Mouse (Mus musculus) urinary bladder, postnatal 14 days (tissue): ENCODE data around the gene Pcnx.
A peak's percentile ranks its signal among the peaks of the same experiment; 100 is the strongest.

Experiments used
- DNase-seq: peaks from one replicate; pipeline ENCODE4 v3.0.0; 2021; ENCODE audit warnings: low spot score

Gene Pcnx

GRCm38 (mm10) chr12:81855031-81855430 lies 4.8 kb upstream of the Pcnx start:
- DNase-seq = no peak

GRCm38 (mm10) chr12:81856696-81857095 lies 3.1 kb upstream of the Pcnx start:
- DNase-seq = no peak

- no peak for DNase-seq
Measured at GRCm38 (mm10) chr12:81857251-81857650, 2.6 kb upstream of the Pcnx start.

DNA sequence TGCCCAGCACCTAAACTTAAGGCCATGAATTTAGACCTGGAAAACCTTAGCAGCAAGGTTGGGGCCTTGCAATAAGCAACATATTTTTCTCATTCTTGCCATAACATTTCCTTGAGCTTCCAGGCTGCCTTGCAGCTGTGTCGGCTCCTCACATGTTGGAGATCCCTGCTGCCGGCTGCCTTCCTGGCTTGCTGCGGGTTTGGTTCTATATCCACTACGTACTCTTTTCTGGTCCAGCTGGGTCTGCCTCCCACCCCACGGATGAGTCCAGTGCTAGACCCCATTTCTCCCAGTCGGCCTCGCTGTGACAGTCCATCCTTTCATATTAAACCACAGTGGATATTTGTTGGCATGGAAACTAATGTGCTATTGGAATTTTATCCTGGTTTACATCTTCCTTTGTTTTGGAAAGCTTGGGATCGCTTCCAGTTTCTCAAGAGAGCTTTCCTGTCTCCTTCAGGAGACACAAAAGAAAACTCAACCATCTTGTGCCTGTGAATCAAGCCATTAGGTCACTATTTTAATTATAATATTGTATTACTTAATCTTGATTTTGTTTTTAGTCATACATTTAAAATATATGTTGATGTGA lies 1.7 kb upstream of the Pcnx start:
- DNase-seq = no peak

DNA sequence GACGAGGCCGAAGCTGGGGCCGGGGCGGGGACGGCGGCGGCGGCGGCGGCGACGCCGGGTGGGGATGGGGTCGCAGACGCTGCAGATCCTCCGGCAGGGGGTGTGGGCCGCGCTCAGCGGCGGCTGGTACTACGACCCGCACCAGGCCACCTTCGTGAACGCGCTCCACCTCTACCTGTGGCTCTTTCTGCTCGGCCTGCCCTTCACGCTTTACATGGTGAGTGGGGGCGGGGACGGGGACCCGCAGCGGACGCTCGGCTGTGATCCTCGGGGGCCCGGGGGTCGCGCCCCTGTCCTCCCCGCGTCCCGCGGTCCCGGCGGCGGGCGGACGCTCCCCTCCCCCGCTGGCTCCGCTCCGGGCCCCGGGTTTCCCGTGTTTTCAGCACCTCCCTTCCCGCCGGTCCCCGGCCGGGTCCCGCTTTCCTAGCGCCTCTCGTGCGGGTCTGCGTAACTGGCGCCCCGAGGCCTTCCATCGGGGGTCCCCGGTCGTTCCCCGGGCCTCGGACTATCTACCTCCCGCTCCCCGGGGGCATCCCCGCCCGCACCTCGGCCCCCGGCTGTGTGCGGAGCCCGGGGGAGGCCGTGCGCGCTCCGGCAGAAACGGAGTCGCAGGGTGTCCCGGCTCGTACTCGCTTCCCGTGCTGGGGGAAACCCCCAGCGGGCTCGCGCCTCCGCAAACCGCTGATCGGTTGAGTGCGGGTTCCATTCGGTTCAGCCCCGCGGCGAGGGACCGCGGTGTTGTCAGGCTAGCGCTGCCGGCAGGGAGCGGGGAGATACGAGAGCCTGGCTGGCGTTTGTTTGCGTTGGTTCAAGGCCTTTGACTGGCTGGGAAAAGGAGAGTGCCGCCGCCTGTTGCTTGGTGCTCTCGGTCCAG lies 722 bp downstream of the Pcnx start:
- DNase-seq = peak; percentile 51

GRCm38 (mm10) chr12:81861199-81862085 lies 1.6 kb downstream of the Pcnx start:
- no peak for DNase-seq

DNA sequence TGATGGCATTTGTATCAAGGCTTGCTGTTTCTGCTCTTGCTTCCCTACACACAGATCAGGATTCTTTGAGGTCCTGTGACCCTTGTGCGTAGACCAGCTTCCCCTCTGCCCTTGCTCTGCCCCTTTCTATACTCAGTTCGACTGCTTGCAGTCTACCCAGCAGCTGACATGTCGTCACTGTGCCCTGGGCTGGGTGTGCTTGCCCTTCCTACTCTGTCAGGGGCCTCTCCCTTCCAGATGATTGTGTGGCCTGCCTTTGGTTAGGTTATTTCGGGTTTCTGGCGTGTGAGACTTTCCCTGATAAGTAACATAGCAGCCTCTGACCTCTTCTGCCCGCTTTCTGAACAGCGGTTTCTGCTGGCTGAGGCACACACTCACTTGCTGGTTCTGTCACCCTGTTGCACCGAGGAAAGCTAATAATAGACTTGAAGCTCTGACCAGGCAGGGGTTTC lies 2.6 kb downstream of the Pcnx start:
- DNase-seq = no peak

DNA sequence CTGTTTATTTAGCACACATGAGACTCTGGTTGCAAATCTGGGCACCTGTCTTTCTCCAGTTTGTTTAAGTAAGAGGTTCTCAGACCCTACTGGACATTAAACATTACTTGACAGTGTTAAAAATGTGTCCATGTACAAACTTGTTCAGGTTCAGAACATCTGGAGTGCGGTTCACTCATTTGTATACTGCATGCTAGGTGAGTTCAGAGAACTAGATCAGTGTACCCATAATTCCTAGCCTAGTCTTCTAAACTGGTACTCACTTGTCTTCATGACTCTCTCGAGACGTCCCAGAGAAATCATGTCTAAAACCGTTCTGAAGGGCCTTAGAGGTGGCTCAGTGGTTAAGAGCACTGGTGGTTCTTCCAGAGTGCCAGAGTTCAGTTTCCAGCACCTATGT lies 4.1 kb downstream of the Pcnx start:
- DNase-seq = no peak

GRCm38 (mm10) chr12:81865183-81865582 lies 5.4 kb downstream of the Pcnx start:
- DNase-seq = no peak

DNA sequence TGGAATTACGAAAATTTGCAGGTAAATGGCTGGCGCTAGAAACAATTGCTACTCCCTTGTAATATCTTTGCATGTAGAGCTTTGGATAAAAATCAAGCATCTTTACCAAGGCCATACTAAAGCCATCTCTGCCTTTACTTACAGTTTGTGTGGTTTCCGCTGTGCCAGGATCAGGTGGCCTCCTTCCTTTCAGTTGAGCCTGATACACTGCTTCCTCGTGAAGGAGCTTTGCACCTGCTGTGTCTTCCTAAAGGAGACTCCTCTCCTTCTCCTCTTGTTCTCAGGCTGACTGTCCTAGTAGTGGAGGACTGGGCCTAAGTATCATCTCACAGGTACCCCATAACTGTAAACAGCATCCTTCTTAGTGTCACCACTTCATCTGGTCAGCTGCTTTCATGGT lies 7.5 kb downstream of the Pcnx start:
- no peak for DNase-seq

GRCm38 (mm10) chr12:81869205-81869940 lies 9.6 kb downstream of the Pcnx start:
- no peak for DNase-seq

DNA sequence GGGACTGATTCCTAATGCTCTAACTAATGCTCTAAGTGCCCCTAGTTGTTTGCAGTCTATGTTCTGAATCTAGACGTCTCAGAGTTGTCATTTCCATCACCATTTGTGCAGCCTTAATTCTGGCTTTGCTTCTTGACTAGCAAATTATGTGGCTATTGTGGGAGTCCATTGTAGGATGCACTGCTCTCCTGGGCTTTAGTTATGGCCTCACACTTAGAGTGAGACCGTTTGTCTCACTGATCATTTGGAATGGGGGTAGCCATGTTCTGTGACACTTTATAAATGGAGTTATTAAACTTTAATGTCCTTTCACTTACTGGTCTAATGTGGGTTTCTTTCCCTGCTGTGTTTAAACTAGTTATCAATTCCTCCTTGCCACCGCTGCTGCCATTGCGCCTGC lies 13.5 kb downstream of the Pcnx start:
- DNase-seq = no peak

GRCm38 (mm10) chr12:81880161-81880560 lies 20.3 kb downstream of the Pcnx start:
- DNase-seq = no peak

GRCm38 (mm10) chr12:81883255-81884106 lies 23.7 kb downstream of the Pcnx start:
- DNase-seq = no peak

DNA sequence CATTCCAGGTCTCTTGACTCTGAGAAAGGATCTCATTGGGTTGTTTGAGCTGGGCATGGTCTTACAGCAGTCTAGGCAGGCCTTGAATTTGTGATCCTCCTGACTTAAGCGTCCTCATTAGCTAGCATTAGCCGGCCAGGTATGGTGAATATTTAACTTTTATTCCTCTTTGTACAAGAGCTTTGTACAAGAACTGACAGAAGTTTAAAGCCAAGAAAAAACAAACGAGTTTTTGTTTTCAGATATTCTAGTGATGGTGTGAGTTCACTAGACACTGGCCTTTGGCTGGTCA lies 24.2 kb downstream of the Pcnx start:
- no peak for DNase-seq

GRCm38 (mm10) chr12:81884983-81885382 lies 25.2 kb downstream of the Pcnx start:
- DNase-seq = no peak

DNA sequence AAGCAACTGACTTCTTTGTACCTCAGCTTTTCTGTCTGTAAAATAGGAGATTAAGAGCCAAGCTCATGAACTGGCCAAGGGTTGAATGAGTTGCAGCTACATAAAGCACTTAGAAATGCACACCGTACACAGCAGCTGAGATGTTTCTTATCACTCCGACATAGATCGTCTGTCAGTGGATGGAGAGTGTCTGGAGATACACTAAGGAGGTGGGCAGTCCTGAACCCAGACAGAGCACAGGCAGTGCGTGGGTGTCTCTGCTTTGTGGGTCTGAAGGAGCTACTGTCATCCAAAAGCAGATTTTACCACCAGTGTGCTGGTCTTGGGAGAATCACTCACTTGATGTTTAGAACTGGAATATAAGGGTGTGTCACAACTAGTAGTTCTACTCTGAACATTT lies 26.2 kb downstream of the Pcnx start:
- no peak for DNase-seq

- no peak for DNase-seq
Measured at GRCm38 (mm10) chr12:81888954-81889353, 29.1 kb downstream of the Pcnx start.

GRCm38 (mm10) chr12:81891946-81892345 lies 32.1 kb downstream of the Pcnx start:
- DNase-seq = no peak

GRCm38 (mm10) chr12:81894311-81894710 lies 34.5 kb downstream of the Pcnx start:
- DNase-seq = no peak

DNA sequence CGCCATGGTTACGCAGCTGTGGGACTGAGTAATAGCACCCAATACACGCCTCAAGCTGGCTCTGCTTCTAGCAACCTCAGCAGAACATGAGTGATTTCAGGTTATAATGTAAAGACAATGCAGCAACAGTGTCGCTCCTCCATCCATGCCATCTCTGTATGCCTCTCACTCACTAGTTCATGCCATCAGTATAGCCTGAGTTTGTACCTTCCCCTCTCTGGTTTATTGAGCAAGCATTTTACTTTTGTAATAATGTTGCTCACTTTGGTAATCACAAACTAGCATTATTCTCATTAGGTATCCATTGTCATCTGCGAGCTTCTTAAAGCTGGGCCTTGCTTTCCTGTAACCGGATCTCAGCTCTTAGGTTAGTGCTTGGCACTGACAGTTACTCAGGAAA lies 36.2 kb downstream of the Pcnx start:
- DNase-seq = no peak
